Mouse (Mus musculus): Measurements from ENCODE around the gene Ppil1. TPM values are rescaled to one million over a fixed set of nuclear protein-coding genes. Genes with fewer than 3 reads are reported as not detected.

The Ppil1 gene
- total and polyA plus RNA-seq, 3 experiments = 115 to 135 (median 122) TPM

DNA sequence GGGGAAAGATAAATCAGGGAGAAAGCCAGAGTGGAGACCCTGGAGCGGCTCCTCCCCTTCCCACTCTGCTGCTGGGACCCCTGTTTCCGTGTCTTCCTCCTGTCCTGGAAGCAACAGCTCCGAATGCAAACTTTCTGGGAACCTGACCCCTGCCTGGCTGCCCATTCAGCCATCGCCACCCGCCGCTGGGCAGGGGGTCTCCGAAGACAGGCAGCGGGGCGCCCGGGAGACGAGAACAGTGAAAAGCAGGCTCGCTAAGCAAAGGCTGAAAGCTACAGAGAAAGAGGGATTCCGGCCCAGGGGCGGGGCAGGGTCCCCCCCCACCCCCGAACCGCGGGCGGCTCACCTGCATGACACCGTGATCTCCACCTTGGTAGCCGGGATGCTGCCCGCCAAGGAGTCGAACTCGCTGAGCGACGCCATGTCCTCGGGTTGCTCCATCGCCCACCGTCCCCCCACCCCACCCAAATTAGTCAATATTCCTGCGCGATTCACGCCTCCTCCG is 26.7 kb downstream of the Ppil1 start:
- Histone ChIP-seq H3K4me1 (ENCODE audit: control insufficient read depth in 1 of 2, insufficient read depth in 2 of 2, low read length in 2 of 2) (no peaks in the 10 kb centered on the region), H3K9ac (ENCODE audit: control insufficient read depth, low read depth, low read length, poor library complexity, severe bottlenecking) (no peak overlapping the region), H3K79me2 (ENCODE audit: control insufficient read depth, insufficient read depth, low read length, poor library complexity) (no peaks in the 10 kb centered on the region), H3K36me3 (ENCODE audit: control insufficient read depth in 1 of 2, insufficient read depth in 2 of 2, low read length in 2 of 2) (no peaks in the 10 kb centered on the region), H3K27me3 (ENCODE audit: control insufficient read depth in 1 of 2, insufficient read depth in 2 of 2, low read length in 2 of 2) (no peaks in the 10 kb centered on the region; a peak in 1 of 4 replicates), H3K27ac (ENCODE audit: control insufficient read depth, low read depth, low read length) (no peak overlapping the region), H3K9me3 (replicated peaks; ENCODE audit: insufficient read depth, low read length) (no peaks in the 10 kb centered on the region), H3K4me3 (ENCODE audit: control insufficient read depth in 1 of 2, insufficient read depth in 1 of 2, low read depth in 2 of 2, low read length in 2 of 2) (no peak overlapping the region)
- TF ChIP-seq ZC3H11A (IDR thresholded peaks at IDR 0.05; ENCODE audit: low read depth, low read length) (no peak), NRF1 (IDR thresholded peaks at IDR 0.05; ENCODE audit: insufficient read depth, low read depth, low read length, poor library complexity, severe bottlenecking) (no peak), POLR2AphosphoS2 (IDR thresholded peaks at IDR 0.05; ENCODE audit: low read length) (no peak), JUND (IDR thresholded peaks at IDR 0.05; ENCODE audit: low read depth, low read length) (no peak), MYB (IDR thresholded peaks at IDR 0.05; ENCODE audit: low read depth, low read length) (no peak), CHD2 (IDR thresholded peaks at IDR 0.05; ENCODE audit: low read length) (no peak), MAFK (IDR thresholded peaks at IDR 0.05; ENCODE audit: borderline replicate concordance, low read depth, low read length) (no peak), ZNF384 (IDR thresholded peaks at IDR 0.05; ENCODE audit: low read depth, low read length) (no peak), USF1 (IDR thresholded peaks at IDR 0.05; ENCODE audit: low read depth, low read length) (no peak), TAL1 (IDR thresholded peaks at IDR 0.05; ENCODE audit: low read length) (no peak), ELF1 (IDR thresholded peaks at IDR 0.05; ENCODE audit: low read depth, low read length) (no peak), GATA1 (IDR thresholded peaks at IDR 0.05; ENCODE audit: low read depth, low read length) (no peak), ZKSCAN1 (IDR thresholded peaks at IDR 0.05; ENCODE audit: low read depth, low read length) (no peak), KAT2A (conservative IDR thresholded peaks at IDR 0.05; ENCODE audit: low read depth, low read length) (no peak), BHLHE40 (IDR thresholded peaks at IDR 0.05; ENCODE audit: borderline replicate concordance, low read depth, low read length) (no peak)
- no peak for DNase-seq (ENCODE audit: low read depth, low spot score)

- Histone ChIP-seq H3K9ac (ENCODE audit: control insufficient read depth, low read depth, low read length, poor library complexity, severe bottlenecking) (no peak overlapping the region), H3K27ac (ENCODE audit: control insufficient read depth, low read depth, low read length) (no peak overlapping the region), H3K9me3 (replicated peaks; ENCODE audit: insufficient read depth, low read length) (no peaks in the 10 kb centered on the region), H3K27me3 (ENCODE audit: control insufficient read depth in 1 of 2, insufficient read depth in 2 of 2, low read length in 2 of 2) (no peaks in the 10 kb centered on the region; a peak in 1 of 4 replicates), H3K36me3 (ENCODE audit: control insufficient read depth in 1 of 2, insufficient read depth in 2 of 2, low read length in 2 of 2) (no peaks in the 10 kb centered on the region), H3K4me1 (ENCODE audit: control insufficient read depth in 1 of 2, insufficient read depth in 2 of 2, low read length in 2 of 2) (no peaks in the 10 kb centered on the region), H3K4me3 (ENCODE audit: control insufficient read depth in 1 of 2, insufficient read depth in 1 of 2, low read depth in 2 of 2, low read length in 2 of 2) (no peak overlapping the region), H3K79me2 (ENCODE audit: control insufficient read depth, insufficient read depth, low read length, poor library complexity) (no peaks in the 10 kb centered on the region)
- no peak for DNase-seq (ENCODE audit: low read depth, low spot score)
- TF ChIP-seq ELF1 (IDR thresholded peaks at IDR 0.05; ENCODE audit: low read depth, low read length) (no peak), SMC3 (IDR thresholded peaks at IDR 0.05; ENCODE audit: low read depth, low read length) (no peak), NRF1 (IDR thresholded peaks at IDR 0.05; ENCODE audit: insufficient read depth, low read depth, low read length, poor library complexity, severe bottlenecking) (no peak), POLR2A (IDR thresholded peaks at IDR 0.05; ENCODE audit: control insufficient read depth in 1 of 2, insufficient read depth in 1 of 2, low read depth in 1 of 2, low read length in 2 of 2, poor library complexity in 1 of 2) (no peak), MYB (IDR thresholded peaks at IDR 0.05; ENCODE audit: low read depth, low read length) (no peak), ZNF384 (IDR thresholded peaks at IDR 0.05; ENCODE audit: low read depth, low read length) (no peak), TCF12 (IDR thresholded peaks at IDR 0.05; ENCODE audit: low read depth, low read length) (no peak), BHLHE40 (IDR thresholded peaks at IDR 0.05; ENCODE audit: borderline replicate concordance, low read depth, low read length) (no peak), E2F4 (IDR thresholded peaks at IDR 0.05; ENCODE audit: borderline replicate concordance, low read depth, low read length) (no peak), ZKSCAN1 (IDR thresholded peaks at IDR 0.05; ENCODE audit: low read depth, low read length) (no peak), RCOR1 (IDR thresholded peaks at IDR 0.05; ENCODE audit: low read depth, low read length) (no peak)
These were observed 27.9 kb downstream of the Ppil1 start for GRCm38 (mm10) chr17:29236111-29236510.

All from MEL (cell line).